Mouse (Mus musculus) bone marrow, adult 2 months (tissue): ENCODE results near the gene Alk. TPM values are rescaled to one million over a fixed set of nuclear protein-coding genes. Genes with fewer than 3 reads are reported as not detected.

ENCODE experiments used
- H3K27ac ChIP-seq: fragments of 200-500 bp; 2 replicates; pipeline ENCODE4 v1.5.1; 2012; ENCODE audit warnings: low read depth, mild to moderate bottlenecking, control low read depth, inconsistent platforms, low read length; ENCODE audit not compliant: control insufficient read depth, poor library complexity, insufficient read depth
- H3K4me1 ChIP-seq: fragments of 200-500 bp; 2 replicates; pipeline ENCODE4 v1.6.1; 2011; ENCODE audit warnings: low read length; ENCODE audit not compliant: control insufficient read depth, insufficient read depth
- H3K4me3 ChIP-seq: fragments of 200-500 bp; replicated peaks from 2 replicates; pipeline ENCODE3; 2011; ENCODE audit warnings: mild to moderate bottlenecking, low read depth, low read length, control low read depth; ENCODE audit not compliant: control insufficient read depth
- CTCF ChIP-seq: fragments of 200-500 bp; IDR thresholded peaks from 2 replicates; pipeline ENCODE4 v1.5.1; 2011; ENCODE audit warnings: low read length, control low read depth; ENCODE audit not compliant: control insufficient read depth, insufficient read depth
- POLR2A ChIP-seq: fragments of 200-500 bp; IDR thresholded peaks from 2 replicates; pipeline ENCODE4 v1.6.1; 2011; ENCODE audit warnings: low read depth, mild to moderate bottlenecking, control low read depth, low read length, borderline replicate concordance; ENCODE audit not compliant: control insufficient read depth
- WGBS: fragments of 180-500 bp; shearing (Covaris S2); methylation state at CpG from one replicate; pipeline ENCODE4 v1.1.7; 2018; 5-methylcytosine and 5-hydroxymethylcytosine counted together
- polyA plus RNA-seq: library from polyadenylated mRNA; stranded (reverse); fragments of >200 nt; gene quantifications from 2 replicates; pipeline ENCODE4 v1.2.4, GENCODE M21; 2011; ENCODE audit warnings: low replicate concordance; ENCODE audit not compliant: missing spikeins, insufficient read depth, insufficient read length

Alk gene
- not detected in 2 replicates for polyA plus RNA-seq

GRCm38 (mm10) chr17:72604610-72604980, at the start of gene Alk:
Gene Alk (minus strand): TSS chr17:72604627.
- no peak for TF ChIP-seq CTCF
- TF ChIP-seq POLR2A, result no peak
- Histone ChIP-seq H3K27ac (no peak within 1 kb of the TSS; the same call in 1 of the 2 replicates), H3K4me1 (no peaks in the 10 kb centered on the region), H3K4me3 (no peak within 1 kb of the TSS)
- WGBS, result 2% methylated on average over 32 of the region's 32 CpGs

DNA sequence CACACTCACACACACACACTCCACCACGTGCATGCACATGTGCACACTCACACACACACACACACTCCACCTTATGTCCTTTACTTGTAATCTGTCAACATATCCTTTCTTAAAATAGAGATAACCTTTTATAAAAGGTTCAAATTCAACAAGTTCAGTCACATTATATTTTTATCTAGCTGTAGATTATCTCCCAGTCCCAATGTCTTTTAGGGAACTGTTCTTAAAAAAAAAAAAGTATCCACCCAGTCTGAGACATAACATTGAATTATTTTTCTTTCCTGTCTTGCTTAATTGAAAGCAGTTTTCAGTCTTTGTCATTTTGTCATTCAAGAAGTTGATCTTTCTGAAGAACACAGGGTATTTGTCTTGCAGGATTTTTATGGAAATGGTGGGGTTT, 48.4 kb upstream of the Alk start:
- TF ChIP-seq POLR2A (no peak), CTCF (no peak)
- Histone ChIP-seq H3K27ac (no peak overlapping the region), H3K4me1 (no peaks in the 10 kb centered on the region), H3K4me3 (no peak overlapping the region)
- WGBS, result 57% methylated on average over 1 of the region's 1 CpGs

DNA sequence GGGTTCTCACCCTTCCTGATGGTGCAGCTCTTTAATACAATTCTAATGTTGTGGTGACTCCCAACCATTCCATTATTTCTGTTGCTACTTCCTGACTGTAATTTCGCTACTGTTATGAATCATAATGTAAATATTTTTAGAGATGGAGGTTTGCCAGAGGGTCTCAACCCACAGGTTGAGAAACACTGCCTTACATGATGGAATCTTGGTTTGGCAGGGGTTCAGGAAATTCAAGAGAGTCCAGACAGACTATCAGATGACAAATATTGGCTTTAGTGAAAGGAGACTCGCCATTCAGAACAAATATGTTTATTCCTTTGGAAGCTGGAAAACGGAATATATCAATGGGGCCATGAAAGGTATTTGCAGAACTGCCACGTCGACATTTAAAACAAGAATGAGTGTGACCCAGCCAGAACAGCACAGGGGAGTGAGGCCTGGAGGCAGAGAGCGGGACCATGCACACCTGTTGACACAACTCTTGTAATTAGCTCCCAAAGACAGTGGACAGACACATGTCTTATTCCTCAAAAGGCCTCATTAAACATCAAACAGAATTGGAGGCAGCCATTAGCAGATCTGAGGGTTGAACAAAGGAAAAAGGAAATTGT, 44.3 kb upstream of the Alk start:
- Histone ChIP-seq H3K4me1 (no peaks in the 10 kb centered on the region), H3K27ac (no peak overlapping the region), H3K4me3 (no peak overlapping the region)
- WGBS, result 62% methylated on average over 6 of the region's 6 CpGs
- TF ChIP-seq POLR2A (no peak), CTCF (no peak)

DNA sequence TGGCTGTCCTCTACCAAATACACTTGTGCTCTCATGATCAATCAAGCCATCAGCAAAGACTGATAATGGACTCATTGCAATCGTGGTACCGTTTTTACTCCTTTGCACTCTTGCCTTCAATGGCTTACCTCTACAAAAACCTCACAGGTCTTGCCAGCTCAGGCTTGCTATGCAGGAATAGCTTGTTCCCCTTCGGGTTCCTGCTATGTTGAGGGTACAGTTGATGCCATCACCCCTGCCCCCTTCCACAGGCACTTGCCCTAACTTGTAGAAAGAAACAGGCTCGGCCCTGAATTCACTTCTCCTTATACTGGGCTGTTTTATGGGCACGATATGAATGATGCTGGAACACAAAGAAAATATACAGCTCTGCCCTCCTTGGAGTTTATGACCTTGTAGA, 41.7 kb upstream of the Alk start:
- Histone ChIP-seq H3K27ac (no peak overlapping the region), H3K4me3 (no peak overlapping the region), H3K4me1 (no peaks in the 10 kb centered on the region)
- no peak for TF ChIP-seq POLR2A
- TF ChIP-seq CTCF, result no peak
- WGBS, result 67% methylated on average over 5 of the region's 5 CpGs

DNA sequence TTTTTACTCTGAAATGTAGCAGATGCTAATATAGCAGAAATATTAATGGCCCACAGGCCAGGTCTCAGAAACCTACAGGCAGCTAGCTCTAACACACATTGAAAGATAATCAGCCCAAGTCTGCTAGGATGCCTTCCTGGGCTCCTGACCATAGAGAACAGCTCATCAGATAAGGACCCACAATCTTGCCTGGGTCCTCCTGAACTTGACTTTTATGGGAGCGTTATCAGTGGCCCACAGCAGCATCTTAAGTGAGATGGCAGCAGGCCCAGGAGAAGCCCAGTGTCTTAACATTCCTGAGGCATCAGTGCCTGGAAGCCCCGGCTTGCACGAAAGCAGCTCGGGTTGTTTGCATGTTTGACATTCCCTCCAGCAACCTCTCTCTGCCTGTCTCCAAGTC, 35.7 kb upstream of the Alk start:
- no peak overlapping the region for H3K4me3 ChIP-seq
- 71% methylated on average over 4 of the region's 4 CpGs for WGBS
- TF ChIP-seq POLR2A, result no peak
- no peak for TF ChIP-seq CTCF
- no peaks in the 10 kb centered on the region for H3K4me1 ChIP-seq
- no peak overlapping the region for H3K27ac ChIP-seq

DNA sequence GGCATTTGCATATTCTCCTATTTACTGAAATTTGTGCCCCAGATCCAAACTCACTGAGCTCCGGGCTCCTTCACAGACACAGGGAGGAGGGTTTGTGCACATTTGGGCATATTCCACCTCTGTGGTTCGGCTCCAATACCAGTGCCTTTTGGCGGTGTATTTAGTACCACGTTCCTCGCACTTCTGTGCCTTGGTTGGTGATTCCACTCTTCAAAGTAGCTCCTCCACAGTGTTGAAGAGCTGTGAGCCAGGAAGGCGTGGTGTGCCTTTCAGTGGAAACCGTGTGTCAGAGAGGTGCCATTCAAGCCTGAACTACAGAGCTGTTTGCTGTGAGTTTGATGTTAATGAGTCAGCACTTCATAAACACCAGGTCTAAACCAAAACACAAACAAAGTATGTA, 35.0 kb upstream of the Alk start:
- WGBS, result 75% methylated on average over 7 of the region's 7 CpGs
- Histone ChIP-seq H3K27ac (no peak overlapping the region), H3K4me3 (no peak overlapping the region), H3K4me1 (no peaks in the 10 kb centered on the region)
- TF ChIP-seq POLR2A, result no peak
- no peak for TF ChIP-seq CTCF

DNA sequence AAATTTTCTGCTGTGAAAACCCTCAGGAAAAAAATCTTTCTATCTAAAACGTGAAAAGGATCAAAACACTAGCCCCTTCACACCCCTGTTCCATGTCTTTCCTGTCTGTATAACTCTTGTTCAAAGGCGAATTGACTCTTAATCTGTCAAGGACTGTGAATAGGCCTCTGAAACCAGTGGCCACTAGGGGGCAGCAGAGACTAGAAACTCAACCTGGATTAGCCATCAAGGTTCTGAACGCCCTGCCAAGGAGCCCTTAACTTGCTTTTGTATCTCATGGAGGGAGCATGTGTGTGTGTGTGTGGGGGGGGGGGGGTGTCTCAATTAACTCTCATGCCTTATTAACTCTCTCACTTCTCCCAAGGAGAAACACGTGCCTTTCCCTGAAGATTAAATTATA, 1.8 kb upstream of the Alk start:
- TF ChIP-seq CTCF (peak; percentile 48), POLR2A (no peak)
- Histone ChIP-seq H3K4me1 (no peaks in the 10 kb centered on the region), H3K4me3 (no peak overlapping the region), H3K27ac (no peak overlapping the region)
- 12% methylated on average over 4 of the region's 4 CpGs for WGBS

- H3K4me3 ChIP-seq, result no peak overlapping the region
- TF ChIP-seq CTCF (no peak), POLR2A (no peak)
- no peak overlapping the region; the same call in 1 of the 2 replicates for H3K27ac ChIP-seq
- no peaks in the 10 kb centered on the region for H3K4me1 ChIP-seq
- 5% methylated on average over 51 of the region's 51 CpGs for WGBS
These were observed 379 bp downstream of the Alk start for GRCm38 (mm10) chr17:72603886-72604609.

DNA sequence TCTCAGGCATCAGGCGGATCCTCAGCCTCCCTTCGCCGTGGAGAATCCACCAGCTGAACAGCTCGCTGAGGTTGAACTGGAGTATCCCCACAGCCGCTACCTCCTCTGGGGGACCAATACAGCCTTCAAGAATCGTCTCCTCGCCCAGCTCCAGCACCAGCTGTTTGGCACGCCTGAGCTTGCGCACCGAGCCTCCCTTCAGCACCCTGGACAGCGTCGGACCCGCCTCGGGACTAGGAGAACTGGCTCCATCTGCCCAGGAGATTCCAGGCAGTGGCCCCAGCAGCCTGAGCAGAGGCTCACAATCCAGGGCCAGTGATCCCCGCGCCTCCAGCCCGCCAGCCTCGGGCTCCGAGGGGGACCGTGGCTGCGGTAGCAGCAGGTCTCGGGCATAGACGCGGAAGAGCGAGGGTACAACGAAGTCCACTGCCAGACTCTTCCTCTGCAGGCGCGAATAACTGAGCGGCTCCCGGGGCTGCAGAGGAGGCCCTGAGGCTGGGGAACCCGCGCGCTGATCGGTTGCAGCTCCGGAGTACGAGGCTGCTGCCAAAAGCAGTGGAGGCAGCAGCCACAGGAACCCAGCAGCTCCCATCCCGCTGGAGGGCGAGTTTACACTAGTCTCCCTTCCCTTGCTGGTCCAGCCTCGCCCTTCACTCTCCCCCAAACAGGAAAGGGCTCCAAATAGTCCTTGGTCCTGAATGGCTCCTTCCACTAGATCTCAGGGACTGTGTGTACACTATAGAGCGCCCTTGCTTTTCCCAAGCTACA, 1.1 kb downstream of the Alk start:
- TF ChIP-seq POLR2A, result no peak
- no peak for TF ChIP-seq CTCF
- Histone ChIP-seq H3K27ac (no peak overlapping the region), H3K4me3 (no peak overlapping the region), H3K4me1 (no peaks in the 10 kb centered on the region)
- WGBS, result 6% methylated on average over 40 of the region's 40 CpGs
